Mouse (Mus musculus) limb, embryonic 11.5 days (tissue): ENCODE measurements around the gene Mmp28. TPM values are rescaled to one million over a fixed set of nuclear protein-coding genes. Genes with fewer than 3 reads are reported as not detected.

Source experiments
- ATAC-seq: fragments of 200-750 bp; cut with Nextera tagmentation; 2 replicates; pipeline ENCODE4 v1.8.0; 2017; ENCODE audit warnings: low read depth; ENCODE audit not compliant: insufficient number of reproducible peaks, low FRiP score, low TSS enrichment
- DNase-seq: peaks from one replicate; pipeline ENCODE4 v3.0.0-alpha.2; 2015; ENCODE audit warnings: low spot score
- H3K27ac ChIP-seq: fragments of 300-500 bp; sonication (generic); replicated peaks from 2 replicates; pipeline ENCODE4 v1.5.1; 2014; ENCODE audit warnings: low read depth, mild to moderate bottlenecking, low read length
- H3K27me3 ChIP-seq: fragments of 300-500 bp; sonication (generic); 2 replicates; pipeline ENCODE4 v1.6.1; 2014; ENCODE audit warnings: mild to moderate bottlenecking, low read length, mixed read lengths; ENCODE audit not compliant: control insufficient read depth, insufficient read depth
- H3K36me3 ChIP-seq: fragments of 300-500 bp; sonication (generic); 2 replicates; pipeline ENCODE4 v1.6.1; 2014; ENCODE audit warnings: mild to moderate bottlenecking, low read length, moderate library complexity, mixed read lengths; ENCODE audit not compliant: control insufficient read depth, insufficient read depth
- H3K4me1 ChIP-seq: fragments of 300-500 bp; sonication (generic); 2 replicates; pipeline ENCODE4 v1.6.1; 2014; ENCODE audit warnings: low read length, mixed read lengths; ENCODE audit not compliant: control insufficient read depth, insufficient read depth
- H3K4me2 ChIP-seq: fragments of 300-500 bp; sonication (generic); 2 replicates; pipeline ENCODE4 v1.6.1; 2014; ENCODE audit warnings: low read depth, mild to moderate bottlenecking, moderate library complexity; ENCODE audit not compliant: severe bottlenecking
- H3K4me3 ChIP-seq: fragments of 300-500 bp; sonication (generic); 2 replicates; pipeline ENCODE4 v1.5.1; 2014; ENCODE audit warnings: low read depth, low read length
- H3K9ac ChIP-seq: fragments of 300-500 bp; sonication (generic); 2 replicates; pipeline ENCODE4 v1.6.1; 2014; ENCODE audit warnings: mild to moderate bottlenecking, low read length
- H3K9me3 ChIP-seq: fragments of 300-500 bp; sonication (generic); 2 replicates; pipeline ENCODE4 v1.6.1; 2016; ENCODE audit warnings: low read length; ENCODE audit not compliant: control insufficient read depth
- WGBS: fragments of 180-500 bp; shearing (Covaris S2); extraction: QIAGEN DNeasy Blood & Tissue Kit; methylation state at CpG from one replicate; pipeline ENCODE4 v1.1.7; 2014; 5-methylcytosine and 5-hydroxymethylcytosine counted together
- polyA plus RNA-seq: library from polyadenylated mRNA; unstranded; fragments of >200 nt; fragmentation: Nextera tagmentation; extraction: Ambion mirVana; gene quantifications from 2 replicates; pipeline ENCODE4 v1.2.1, GENCODE M21; 2014

The Mmp28 gene
- polyA plus RNA-seq, 1 experiment from 2014 or later, result 2.9 TPM

DNA sequence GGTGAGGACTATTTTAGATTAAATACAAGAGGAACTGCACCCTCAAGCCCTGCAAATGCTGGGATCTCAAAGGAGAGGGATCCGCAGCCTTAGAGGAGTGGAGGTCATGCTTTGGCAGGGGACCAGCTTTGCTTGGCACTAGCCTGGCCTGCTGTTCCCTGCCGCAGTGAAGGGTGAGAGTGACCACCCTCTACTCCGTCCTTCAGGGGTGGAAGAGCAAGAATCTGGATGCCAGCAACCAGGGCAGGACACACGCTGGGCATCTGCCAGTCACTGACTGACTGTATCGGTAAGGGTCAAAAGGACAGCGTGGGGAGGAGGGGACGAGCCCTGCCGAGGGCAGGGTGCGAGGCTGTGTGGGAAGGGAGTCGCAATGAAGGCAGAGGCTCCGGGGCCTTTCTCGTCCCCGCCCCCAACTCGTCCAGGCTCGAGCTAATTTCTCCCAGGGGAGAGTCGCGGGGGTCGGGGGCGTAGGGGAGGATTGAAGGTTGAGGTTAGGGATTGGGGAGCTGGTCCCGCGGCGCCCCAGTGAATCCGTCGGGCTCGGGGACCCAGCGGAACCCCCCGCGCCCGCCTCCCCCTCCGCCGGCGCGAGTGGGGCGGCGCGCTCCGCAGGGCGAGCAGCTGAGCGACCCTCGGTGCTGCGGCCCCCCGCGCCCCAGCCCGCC, 53.6 kb downstream of the Mmp28 start, which contains the start of gene Rasl10b:
Gene Rasl10b, plus strand, starts transcription at position 51 of the 668 bp plus-strand sequence.
- peaks cover 5% of the 10 kb centered on the region; the same call in 1 of the 2 replicates for H3K4me1 ChIP-seq
- no peaks in the 10 kb centered on the region; the same call in 1 of the 2 replicates for H3K36me3 ChIP-seq
- H3K9ac ChIP-seq, result peak within 1 kb of the TSS; percentile 77
- H3K9me3 ChIP-seq, result no peaks in the 10 kb centered on the region
- no peak within 1 kb of the TSS for H3K27ac ChIP-seq
- H3K4me2 ChIP-seq, result peak within 1 kb of the TSS; percentile 90
- DNase-seq, result peak; percentile 57
- 2% methylated on average over 30 of the region's 44 CpGs for WGBS
- ATAC-seq, result 0 out of 2 replicates have a peak, but pooled peaks have one; percentile 51
- H3K27me3 ChIP-seq, result no peaks in the 10 kb centered on the region
- peak within 1 kb of the TSS; percentile 68 for H3K4me3 ChIP-seq

DNA sequence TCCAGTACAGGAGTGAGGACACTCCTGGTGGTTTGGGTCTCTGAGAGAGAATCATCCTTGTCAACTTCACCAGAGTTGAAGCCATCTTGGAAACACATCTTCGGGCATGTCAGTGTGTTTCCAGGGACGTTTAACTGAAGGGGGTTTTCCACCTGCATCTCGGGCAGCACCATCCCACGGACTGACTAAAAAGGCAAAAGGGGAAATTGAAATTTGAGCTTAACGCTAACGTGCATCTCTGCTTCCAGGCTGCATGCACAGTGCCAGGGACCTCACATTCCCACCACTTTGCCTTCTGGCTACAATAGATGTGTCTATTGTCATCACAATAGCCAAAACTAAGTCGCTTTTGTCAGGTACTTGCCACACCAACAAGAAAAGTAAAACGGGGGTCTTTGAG, 54.6 kb downstream of the Mmp28 start:
- H3K9me3 ChIP-seq, result no peaks in the 10 kb centered on the region
- no peak for ATAC-seq
- H3K9ac ChIP-seq, result no peak overlapping the region
- H3K27me3 ChIP-seq, result no peaks in the 10 kb centered on the region
- no peak overlapping the region for H3K4me2 ChIP-seq
- H3K27ac ChIP-seq, result no peak overlapping the region
- 41% methylated on average over 8 of the region's 8 CpGs for WGBS
- no peak overlapping the region for H3K4me3 ChIP-seq
- no peaks in the 10 kb centered on the region; the same call in 1 of the 2 replicates for H3K36me3 ChIP-seq
- peaks cover 5% of the 10 kb centered on the region; the same call in 1 of the 2 replicates for H3K4me1 ChIP-seq
- DNase-seq, result no peak

DNA sequence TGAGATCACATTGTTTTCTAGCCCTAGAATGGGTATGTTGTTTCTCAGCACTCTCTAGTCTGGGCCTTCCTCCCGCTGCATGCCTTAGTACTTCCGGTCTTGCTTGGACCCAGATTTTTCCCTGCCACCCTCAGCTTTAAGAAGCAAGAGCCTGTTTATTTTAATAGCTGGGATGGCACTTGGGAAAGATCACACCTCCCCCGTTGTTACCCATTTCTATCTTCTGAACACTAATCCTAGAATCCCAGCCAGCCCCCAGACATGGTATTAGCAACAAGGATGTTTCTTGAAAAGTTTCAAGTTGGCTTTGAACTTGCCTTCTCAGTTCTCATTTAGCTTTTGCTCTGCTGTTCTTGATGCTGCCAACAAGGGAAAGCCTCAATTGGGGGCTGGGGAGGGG, 56.5 kb downstream of the Mmp28 start:
- WGBS, result 65% methylated on average over 3 of the region's 3 CpGs
- Histone ChIP-seq H3K4me1 (peaks cover 5% of the 10 kb centered on the region; the same call in 1 of the 2 replicates), H3K4me2 (no peak overlapping the region), H3K27me3 (no peaks in the 10 kb centered on the region), H3K9ac (no peak overlapping the region), H3K9me3 (no peaks in the 10 kb centered on the region), H3K36me3 (no peaks in the 10 kb centered on the region; the same call in 1 of the 2 replicates), H3K27ac (no peak overlapping the region), H3K4me3 (no peak overlapping the region)
- ATAC-seq, result no peak
- no peak for DNase-seq

DNA sequence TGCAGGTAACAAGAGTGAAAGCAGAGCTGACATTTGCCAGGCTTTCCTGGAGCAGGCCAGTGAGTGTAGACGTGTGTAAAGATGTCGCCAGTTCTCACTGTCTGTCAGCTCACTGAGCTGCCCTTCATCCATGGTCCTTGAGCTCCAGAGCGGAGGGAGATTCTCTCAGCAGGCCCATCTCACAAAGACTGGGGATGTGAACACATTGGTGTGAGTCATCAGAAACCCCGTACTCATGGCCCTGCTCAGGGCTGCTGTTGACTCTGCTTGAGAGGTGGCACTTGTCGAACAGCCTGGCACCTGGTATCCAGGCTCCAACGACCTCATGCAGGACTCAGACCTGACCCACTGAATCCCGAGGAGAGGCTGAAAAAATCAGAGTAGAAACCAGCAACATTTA, 59.1 kb downstream of the Mmp28 start:
- WGBS, result 87% methylated on average over 7 of the region's 7 CpGs
- Histone ChIP-seq H3K4me2 (no peak overlapping the region), H3K27me3 (no peaks in the 10 kb centered on the region), H3K9me3 (no peaks in the 10 kb centered on the region), H3K9ac (no peak overlapping the region), H3K27ac (no peak overlapping the region), H3K36me3 (no peaks in the 10 kb centered on the region; the same call in 1 of the 2 replicates), H3K4me1 (no peaks in the 10 kb centered on the region), H3K4me3 (no peak overlapping the region)
- ATAC-seq (no peak), DNase-seq (no peak)

DNA sequence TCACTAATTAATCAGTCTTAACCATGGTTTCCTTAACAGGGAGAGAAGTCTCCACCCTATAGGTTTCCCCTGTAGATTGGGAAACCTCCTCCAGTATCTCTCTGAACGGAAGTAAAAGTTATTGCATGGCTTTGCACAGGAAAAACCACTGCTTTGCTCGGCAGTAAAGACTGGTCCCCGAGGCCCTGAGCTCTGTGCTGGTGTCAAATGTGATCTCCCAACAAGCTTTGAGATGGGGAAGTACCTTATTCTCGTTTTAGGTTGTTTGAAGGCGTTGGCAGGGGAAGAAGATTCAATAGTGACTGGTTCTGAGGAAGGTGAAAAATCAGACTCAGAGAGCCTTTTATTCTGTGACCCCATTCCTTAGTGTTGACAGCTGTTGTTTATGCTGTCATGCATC, 64.1 kb downstream of the Mmp28 start:
- Histone ChIP-seq H3K36me3 (0 out of 2 replicates have a peak, but pooled peaks cover 5% of the 10 kb centered on the region), H3K4me3 (no peak overlapping the region), H3K9me3 (no peaks in the 10 kb centered on the region), H3K27me3 (no peaks in the 10 kb centered on the region), H3K4me1 (no peaks in the 10 kb centered on the region), H3K27ac (no peak overlapping the region), H3K9ac (no peak overlapping the region), H3K4me2 (no peak overlapping the region)
- ATAC-seq (no peak), DNase-seq (no peak)
- WGBS, result 83% methylated on average over 5 of the region's 5 CpGs

DNA sequence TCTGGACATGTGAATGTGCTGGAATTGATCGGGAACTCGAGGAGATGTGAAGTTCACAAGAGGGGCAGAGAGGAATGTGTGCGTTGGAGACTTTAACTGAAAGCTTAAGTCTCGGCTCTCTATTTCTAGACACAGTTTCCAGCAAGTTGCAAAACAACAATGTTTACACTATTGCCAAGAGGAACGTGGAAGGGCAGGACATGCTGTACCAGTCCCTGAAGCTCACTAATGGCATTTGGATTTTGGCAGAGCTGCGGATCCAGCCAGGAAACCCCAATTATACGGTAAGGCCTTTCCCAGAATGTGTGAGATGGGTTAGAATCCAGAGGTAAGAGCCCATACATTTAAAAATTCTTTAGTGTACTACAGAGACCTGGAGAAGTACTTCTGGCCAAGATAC, 65.2 kb downstream of the Mmp28 start:
- Histone ChIP-seq H3K4me3 (no peak overlapping the region), H3K9me3 (no peaks in the 10 kb centered on the region), H3K27ac (no peak overlapping the region), H3K27me3 (no peaks in the 10 kb centered on the region), H3K36me3 (0 out of 2 replicates have a peak, but pooled peaks cover 5% of the 10 kb centered on the region), H3K9ac (no peak overlapping the region), H3K4me2 (no peak overlapping the region), H3K4me1 (no peaks in the 10 kb centered on the region)
- ATAC-seq, result no peak
- no peak for DNase-seq
- 91% methylated on average over 7 of the region's 7 CpGs for WGBS

DNA sequence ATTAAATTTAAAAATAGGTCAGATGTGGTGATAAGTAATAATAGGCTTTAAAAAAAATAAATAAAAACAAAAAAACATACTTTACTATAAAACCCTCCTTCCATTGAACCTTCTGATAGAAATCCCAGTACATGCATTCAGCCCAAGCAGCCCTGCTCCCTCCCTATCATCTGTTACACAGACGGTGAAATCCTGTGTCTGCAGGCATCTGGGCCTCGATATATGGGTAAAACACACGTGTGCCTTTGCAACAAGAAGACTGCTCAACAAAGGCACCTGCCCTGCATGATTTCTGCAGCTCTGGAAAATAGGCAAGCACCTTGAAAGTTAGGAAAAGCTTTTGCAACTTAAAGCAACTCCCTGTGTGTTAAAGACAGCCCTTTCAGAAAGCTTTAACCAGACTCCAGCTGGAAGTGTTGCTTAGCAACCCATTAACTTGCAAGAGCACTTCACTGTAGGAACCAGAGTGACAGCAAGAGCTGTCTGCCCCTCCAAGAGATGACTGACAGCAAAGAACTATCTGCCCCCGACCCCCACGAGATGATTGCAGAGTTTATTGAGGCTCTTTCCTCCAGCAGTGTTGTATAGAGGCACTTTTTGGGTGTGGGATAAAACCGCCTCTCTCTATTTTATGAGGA, 68.0 kb downstream of the Mmp28 start:
- H3K27ac ChIP-seq, result no peak overlapping the region
- H3K9me3 ChIP-seq, result no peaks in the 10 kb centered on the region
- 0 out of 2 replicates have a peak, but pooled peaks cover 5% of the 10 kb centered on the region for H3K36me3 ChIP-seq
- WGBS, result 55% methylated on average over 6 of the region's 6 CpGs
- no peak overlapping the region for H3K4me3 ChIP-seq
- DNase-seq (no peak), ATAC-seq (no peak)
- H3K27me3 ChIP-seq, result no peaks in the 10 kb centered on the region
- H3K4me2 ChIP-seq, result no peak overlapping the region
- no peaks in the 10 kb centered on the region for H3K4me1 ChIP-seq
- H3K9ac ChIP-seq, result no peak overlapping the region

DNA sequence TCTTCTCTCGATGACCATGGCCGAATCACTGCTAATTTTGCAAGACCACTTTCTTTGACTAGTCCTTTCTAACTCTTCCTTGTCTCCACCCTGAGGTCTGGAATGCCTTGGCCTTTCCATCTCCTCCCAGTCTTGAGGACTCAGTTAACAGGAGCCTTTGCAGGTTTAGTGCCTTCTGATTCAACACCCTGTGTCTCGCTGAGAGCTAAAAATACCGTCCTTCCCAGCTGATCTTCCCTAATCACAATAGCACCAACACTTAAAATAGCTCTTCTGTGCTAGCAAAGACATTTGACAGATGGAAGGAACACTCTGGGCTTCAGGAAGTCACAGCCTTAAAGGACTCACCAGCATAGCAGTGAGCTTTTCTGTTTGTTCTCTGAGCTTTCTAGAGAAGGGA, 69.8 kb downstream of the Mmp28 start:
- H3K4me1 ChIP-seq, result no peaks in the 10 kb centered on the region
- H3K27me3 ChIP-seq, result no peaks in the 10 kb centered on the region
- no peak overlapping the region for H3K4me2 ChIP-seq
- H3K9me3 ChIP-seq, result no peaks in the 10 kb centered on the region
- no peak overlapping the region for H3K9ac ChIP-seq
- H3K36me3 ChIP-seq, result peaks cover 3% of the 10 kb centered on the region; the same call in 1 of the 2 replicates
- no peak overlapping the region for H3K4me3 ChIP-seq
- H3K27ac ChIP-seq, result no peak overlapping the region
- 90% methylated on average over 4 of the region's 4 CpGs for WGBS
- ATAC-seq (no peak), DNase-seq (no peak)
